Mouse (Mus musculus) MN1 (cell line): ENCODE data around the gene Hpn.

Experiments used
- DNase-seq: peaks from one replicate; pipeline ENCODE4 v3.0.0-alpha.2; 2016; ENCODE audit warnings: low spot score

Hpn gene

GRCm38 (mm10) chr7:31110861-31111385 is 4.2 kb downstream of the Hpn start:
- no peak for DNase-seq

GRCm38 (mm10) chr7:31109796-31110195 is 5.3 kb downstream of the Hpn start:
- no peak for DNase-seq

GRCm38 (mm10) chr7:31109091-31109490 is 6.0 kb downstream of the Hpn start:
- peak; percentile 82 for DNase-seq

GRCm38 (mm10) chr7:31107781-31108180 is 7.3 kb downstream of the Hpn start:
- DNase-seq: no peak

DNA sequence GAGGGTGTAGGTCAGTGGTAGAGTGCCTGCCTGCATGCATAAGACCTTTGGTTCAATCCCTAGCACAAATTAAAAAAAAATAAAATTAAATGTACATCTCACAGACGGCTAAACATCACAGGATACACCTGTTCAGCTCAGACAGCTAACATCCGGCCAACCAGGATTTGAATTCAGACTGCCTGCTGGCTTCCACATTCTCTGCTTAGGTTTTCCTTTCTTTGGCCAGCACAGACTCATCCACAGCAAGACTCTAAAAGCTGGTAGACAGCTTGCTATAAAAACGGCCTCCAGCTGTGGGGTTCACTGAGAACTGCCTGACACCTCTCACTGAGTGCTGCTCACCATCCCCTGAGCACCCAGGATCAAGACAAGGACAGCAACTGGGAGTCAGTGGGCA is 8.9 kb downstream of the Hpn start:
- no peak for DNase-seq

DNA sequence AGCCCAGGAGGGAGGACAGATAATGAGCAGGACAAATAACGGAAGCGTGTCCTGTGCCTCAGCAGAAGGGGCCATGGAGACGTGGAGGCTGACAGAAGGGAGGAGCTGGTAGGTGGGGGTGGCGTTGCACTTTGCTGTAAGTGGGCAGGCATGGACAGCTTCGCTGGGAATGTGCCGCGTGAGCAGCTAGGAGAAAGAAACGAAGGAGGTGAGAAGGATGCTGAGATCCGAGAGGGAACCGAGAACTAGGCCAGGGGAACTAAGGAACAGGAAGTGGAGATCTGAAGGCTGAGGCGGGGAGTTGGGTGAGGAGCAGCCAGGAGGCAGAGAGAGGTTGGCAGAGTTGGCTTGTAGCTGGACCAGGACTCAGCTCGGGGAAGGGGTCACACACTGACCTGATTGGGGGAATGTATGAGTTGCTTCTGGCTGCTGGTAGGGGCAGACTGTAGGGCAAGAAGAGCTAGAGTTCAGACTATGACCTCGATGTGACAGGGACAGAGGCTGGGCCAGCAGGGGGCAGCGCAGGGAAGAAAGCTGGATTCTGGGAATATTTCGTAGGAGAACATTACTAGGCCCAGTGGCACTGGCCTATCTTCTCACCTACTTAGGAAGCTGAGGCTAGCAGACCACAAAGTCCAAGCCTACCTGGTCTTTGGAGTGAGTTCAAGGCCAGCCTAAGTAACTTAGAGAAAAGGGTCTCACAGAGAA is 9.9 kb downstream of the Hpn start:
- peak; percentile 49 for DNase-seq

DNA sequence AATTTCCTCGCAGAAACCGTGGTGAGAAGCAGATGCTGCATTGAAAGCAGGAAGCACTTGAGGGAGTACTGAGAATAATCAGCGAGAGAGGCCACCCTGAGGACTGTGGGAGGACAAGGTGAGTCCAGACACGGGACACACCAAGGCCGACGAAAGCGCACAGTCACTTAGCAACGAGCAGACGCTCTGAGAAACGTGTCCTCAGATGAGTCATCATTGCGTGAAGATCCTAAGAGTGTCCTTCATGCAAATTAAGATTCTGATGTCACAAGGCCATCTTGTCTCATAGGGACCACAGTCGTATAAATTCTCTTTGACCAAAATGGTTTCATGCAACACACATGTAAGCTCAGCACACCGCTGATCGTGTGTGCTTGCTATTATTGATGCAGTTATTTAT is 14.3 kb downstream of the Hpn start:
- DNase-seq: peak; percentile 68

DNA sequence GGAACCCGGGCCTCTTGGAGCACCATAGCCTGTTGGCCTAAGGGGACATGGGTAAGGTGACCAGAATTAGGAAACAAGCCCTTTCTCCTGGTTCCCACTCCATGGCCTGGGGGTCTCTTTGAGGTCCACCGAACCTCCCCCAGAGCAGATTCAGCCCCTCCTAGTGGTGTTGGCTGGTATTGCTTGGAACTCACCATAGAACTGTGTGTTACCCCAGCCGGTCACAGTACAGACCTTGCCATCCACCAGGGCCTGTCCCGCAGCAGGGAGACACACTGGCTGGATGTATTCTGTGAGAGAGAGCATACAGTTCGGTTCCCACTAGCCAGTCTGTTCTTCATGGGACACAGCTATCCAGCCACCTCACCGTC is 15.5 kb downstream of the Hpn start:
- no peak for DNase-seq

DNA sequence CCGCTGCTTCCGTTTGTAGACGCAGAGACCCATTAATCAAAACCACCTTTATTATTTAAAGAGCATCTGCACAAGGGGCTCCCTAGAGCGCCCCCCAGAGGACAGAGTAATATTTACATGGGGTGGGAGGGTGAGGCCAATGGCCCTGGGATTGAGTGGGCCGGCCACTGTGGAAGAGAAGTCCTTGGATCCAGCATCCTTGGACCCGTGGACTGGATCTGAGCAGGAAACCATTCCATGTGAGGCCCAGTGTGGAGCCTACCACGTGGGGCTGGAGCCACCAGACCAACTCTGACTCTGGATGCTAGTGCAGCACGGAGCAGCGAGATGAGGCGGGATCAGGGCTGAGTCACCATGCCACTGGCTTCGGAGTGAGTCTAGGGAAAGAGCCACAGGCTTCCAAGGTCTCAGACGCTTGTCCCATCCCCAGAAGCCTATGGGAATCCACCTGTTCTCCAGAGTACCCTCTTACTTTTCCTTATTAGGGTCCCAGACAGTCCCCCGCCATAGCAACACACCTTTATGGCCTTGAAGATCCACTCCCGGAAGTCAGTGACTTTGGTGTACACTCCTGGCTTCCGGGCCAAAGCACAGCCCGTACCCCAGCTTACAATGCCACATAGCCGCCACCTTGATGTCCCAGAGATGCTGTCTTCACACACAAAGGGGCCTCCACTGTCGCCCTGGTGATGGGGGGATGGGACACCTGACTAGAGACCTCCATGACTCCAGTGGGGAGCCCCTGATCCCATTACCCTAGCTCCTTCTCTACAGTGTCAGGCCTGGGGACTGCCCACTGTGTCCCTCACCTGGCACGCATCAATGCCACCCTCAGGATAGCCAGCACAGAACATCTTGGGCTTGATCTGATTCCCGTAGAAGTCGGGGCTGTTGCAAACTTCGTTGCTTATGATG is 16.1 kb downstream of the Hpn start:
- DNase-seq: no peak

GRCm38 (mm10) chr7:31097583-31098248 is 17.4 kb downstream of the Hpn start:
- DNase-seq: peak; percentile 86

DNA sequence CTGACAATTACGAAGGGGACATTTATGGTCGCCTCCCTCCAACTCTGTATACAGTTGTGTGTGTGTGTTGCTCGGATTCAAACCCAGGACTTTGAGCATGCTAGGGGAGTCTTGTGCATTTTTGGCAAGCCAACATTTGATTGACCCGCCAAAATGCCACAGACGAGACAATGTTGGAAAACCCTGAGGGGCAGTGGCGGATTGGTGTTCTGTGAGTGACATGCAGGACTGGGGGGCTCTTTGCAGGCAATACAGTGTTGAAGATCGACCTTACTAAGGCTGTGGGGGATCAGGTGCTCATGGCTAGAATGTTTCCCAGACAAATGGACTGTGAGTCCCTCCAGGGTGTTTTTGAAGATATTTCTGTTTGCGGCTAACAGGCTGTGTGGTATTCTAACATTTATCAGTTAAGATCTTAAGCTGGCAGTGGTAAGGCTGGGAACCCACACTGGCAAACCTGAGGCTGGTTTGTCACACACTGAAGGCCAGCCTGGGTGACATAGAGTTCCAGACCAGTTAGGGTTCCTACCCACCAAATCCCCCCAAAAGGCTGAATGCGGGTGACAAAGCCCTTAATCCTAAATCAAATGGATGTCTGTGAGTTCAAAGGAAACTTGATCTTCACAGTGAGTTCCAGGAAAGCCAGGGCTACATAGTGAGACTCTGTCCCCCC is 18.1 kb downstream of the Hpn start:
- DNase-seq: no peak

- no peak for DNase-seq
Observed at GRCm38 (mm10) chr7:31094774-31095501, 20.2 kb downstream of the Hpn start.

GRCm38 (mm10) chr7:31089721-31090120 is 25.4 kb downstream of the Hpn start:
- no peak for DNase-seq

- DNase-seq: no peak
Observed at GRCm38 (mm10) chr7:31088206-31088605, 26.9 kb downstream of the Hpn start.

DNA sequence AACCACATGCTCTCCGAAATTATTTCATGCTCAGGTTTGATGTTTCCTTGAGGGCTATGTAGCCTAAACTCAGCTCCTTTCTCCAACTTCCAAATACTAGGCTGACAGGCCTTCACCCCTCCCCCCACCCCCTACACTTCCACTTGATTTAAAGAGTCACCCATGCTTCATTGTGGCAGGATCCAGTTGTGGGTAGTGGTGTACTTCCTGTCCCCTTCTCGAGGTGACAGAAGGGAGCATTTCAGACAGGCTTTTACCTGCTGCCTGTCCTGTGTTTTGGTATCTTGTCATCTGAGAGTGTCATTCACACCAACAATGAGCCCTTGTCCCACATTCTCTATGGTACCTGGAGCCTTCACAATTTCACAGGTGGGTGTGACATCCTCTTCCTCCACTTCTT is 27.8 kb downstream of the Hpn start:
- no peak for DNase-seq

GRCm38 (mm10) chr7:31086175-31086755 is 28.8 kb downstream of the Hpn start:
- DNase-seq: no peak

- DNase-seq: no peak
Observed at GRCm38 (mm10) chr7:31085171-31085570, 29.9 kb downstream of the Hpn start.

- no peak for DNase-seq
Observed at GRCm38 (mm10) chr7:31084140-31084539, 30.9 kb downstream of the Hpn start.

DNA sequence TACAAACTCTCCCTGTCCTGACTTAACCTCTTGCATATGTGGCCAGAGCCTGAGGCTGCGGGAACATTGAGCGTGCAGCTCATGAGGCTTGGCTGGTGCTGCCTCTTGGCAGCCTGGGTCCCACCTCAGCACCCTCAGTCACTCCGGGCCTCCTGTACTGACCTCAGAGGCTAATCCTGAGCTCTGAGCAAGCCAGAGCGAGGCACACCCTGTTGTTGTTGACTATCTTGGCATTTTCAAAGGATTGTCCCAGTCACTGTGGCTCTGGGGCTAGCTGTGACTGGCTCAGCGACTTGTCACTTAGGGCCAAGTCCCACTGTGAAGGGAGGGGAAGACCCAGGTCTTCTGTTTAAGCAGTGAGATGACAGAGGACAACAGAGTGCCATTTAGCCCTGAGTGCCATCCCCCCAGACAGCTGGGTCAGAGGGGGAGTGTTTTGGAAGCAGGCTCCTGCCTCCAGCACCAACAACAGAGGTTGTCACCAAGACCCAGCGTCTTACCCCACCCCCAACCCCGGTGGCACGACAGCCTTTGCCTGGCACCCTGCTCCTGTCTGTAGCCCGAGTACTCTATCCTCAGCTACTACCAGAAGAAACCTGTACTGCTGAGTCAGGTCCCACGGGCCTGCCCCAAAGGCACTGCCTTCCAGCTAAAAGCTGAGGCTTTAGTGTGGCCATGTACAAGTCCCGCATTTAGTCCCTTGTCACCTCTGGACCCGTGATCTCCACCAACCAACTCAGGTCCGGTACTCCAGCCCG is 32.1 kb downstream of the Hpn start:
- DNase-seq: no peak

GRCm38 (mm10) chr7:31082106-31082505 is 33.0 kb downstream of the Hpn start:
- no peak for DNase-seq
